Mouse (Mus musculus) hindbrain, embryonic 13.5 days (tissue): Measurements from ENCODE around the gene Apbb1. TPM values are rescaled to one million over a fixed set of nuclear protein-coding genes. Genes with fewer than 3 reads are reported as not detected.
A peak's percentile ranks its signal among the peaks of the same experiment; 100 is the strongest.

ENCODE experiments used
- ATAC-seq: fragments of 200-750 bp; cut with Nextera tagmentation; 2 replicates; pipeline ENCODE4 v1.8.0; 2017; ENCODE audit warnings: moderate TSS enrichment; ENCODE audit not compliant: low FRiP score
- H3K27ac ChIP-seq: fragments of 300-500 bp; sonication (generic); 2 replicates; pipeline ENCODE4 v1.5.1; 2015; ENCODE audit warnings: inconsistent platforms, mild to moderate bottlenecking, moderate library complexity
- H3K27me3 ChIP-seq: fragments of 300-500 bp; sonication (generic); 2 replicates; pipeline ENCODE4 v1.6.1; 2015; ENCODE audit warnings: mild to moderate bottlenecking, inconsistent platforms
- H3K36me3 ChIP-seq: fragments of 300-500 bp; sonication (generic); 2 replicates; pipeline ENCODE4 v1.6.1; 2015; ENCODE audit warnings: mild to moderate bottlenecking, inconsistent platforms
- H3K4me1 ChIP-seq: fragments of 300-500 bp; sonication (generic); replicated peaks from 2 replicates; pipeline ENCODE4 v1.6.1; 2015; ENCODE audit warnings: inconsistent platforms
- H3K4me2 ChIP-seq: fragments of 300-500 bp; sonication (generic); 2 replicates; pipeline ENCODE4 v1.6.1; 2015; ENCODE audit warnings: inconsistent platforms, mild to moderate bottlenecking, moderate library complexity
- H3K4me3 ChIP-seq: fragments of 300-500 bp; sonication (generic); 2 replicates; pipeline ENCODE4 v1.5.1; 2015; ENCODE audit warnings: mild to moderate bottlenecking, inconsistent platforms
- H3K9ac ChIP-seq: fragments of 300-500 bp; sonication (generic); 2 replicates; pipeline ENCODE4 v1.6.1; 2015; ENCODE audit warnings: mild to moderate bottlenecking, inconsistent platforms
- H3K9me3 ChIP-seq: fragments of 300-500 bp; sonication (generic); 2 replicates; pipeline ENCODE4 v1.6.1; 2016; ENCODE audit warnings: inconsistent platforms
- WGBS: fragments of 180-500 bp; shearing (Covaris S2); methylation state at CpG from one replicate; pipeline ENCODE4 v1.1.7; 2015; 5-methylcytosine and 5-hydroxymethylcytosine counted together
- polyA plus RNA-seq: library from polyadenylated mRNA; unstranded; fragments of >200 nt; fragmentation: Nextera tagmentation; extraction: Ambion mirVana; gene quantifications from 2 replicates; pipeline ENCODE4 v1.2.1, GENCODE M21; 2015

Apbb1 gene
- polyA plus RNA-seq, 1 experiment from 2014 or later: 242 TPM

DNA sequence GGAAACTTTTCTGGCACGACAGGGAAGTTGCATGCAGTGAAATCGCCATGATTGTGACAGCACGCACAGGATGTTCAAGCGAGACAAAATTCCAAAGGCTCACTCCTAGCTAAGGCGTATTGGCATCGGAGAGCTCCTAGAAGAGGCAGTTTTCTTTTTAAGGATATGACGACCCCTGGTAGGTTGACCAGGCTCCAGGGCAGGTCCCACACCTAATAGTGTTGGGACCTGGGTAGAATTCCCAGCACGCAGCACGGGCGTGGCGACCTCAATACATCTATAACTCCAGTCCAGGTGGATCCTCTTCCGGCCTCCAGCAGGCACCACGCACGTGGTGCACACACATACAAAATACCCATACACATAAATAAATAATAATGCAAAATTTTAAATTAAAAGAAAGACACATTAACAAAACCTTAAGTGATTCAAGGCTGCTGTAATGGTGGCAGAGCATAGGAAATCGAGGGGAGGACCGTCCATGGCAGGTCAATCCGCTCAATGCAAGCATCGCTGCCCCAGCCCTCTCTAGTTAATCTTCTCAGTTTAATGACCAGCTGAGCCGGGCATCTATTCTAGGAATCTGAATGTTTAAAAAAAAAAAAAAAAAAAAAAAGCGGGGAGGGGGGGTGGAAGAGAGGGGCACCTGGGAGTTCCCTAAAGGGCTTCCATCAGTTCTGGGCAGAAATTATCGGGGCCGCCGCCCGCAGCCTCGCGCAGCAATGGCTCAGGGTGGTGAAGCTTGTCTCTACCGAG lies 27.8 kb downstream of the Apbb1 start:
- H3K4me1 ChIP-seq: peaks cover 30% of the 10 kb centered on the region
- no peaks in the 10 kb centered on the region for H3K27me3 ChIP-seq
- no peaks in the 10 kb centered on the region for H3K9me3 ChIP-seq
- peak; percentile 43 for ATAC-seq
- H3K4me2 ChIP-seq: peak overlapping the region; percentile 81
- WGBS: 33% methylated on average over 26 of the region's 27 CpGs
- peak overlapping the region; percentile 87 for H3K27ac ChIP-seq
- peak overlapping the region; percentile 76 for H3K4me3 ChIP-seq
- H3K9ac ChIP-seq: peak overlapping the region; percentile 86
- H3K36me3 ChIP-seq: peaks cover 15% of the 10 kb centered on the region

DNA sequence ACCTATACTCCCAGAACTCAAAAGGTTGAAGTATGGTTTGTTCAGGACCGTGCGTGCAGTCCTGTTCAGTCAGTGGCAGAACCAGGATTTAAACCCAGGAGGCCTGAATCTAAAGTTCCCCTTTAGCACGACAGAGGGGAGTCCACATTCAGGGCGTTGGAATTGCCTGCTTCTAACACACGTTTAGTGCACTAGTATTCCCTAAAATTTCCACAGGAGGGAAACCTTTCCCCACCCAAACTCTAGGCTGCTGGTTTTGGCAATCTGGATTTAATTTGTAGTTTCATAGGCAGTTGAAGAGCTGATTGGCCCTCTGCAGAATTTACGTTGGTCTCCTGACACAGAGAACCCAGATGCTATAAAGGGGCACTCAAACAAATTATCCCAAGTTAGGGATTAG lies 32.4 kb downstream of the Apbb1 start:
- no peak for ATAC-seq
- Histone ChIP-seq H3K4me2 (no peak overlapping the region), H3K27ac (no peak overlapping the region), H3K27me3 (no peaks in the 10 kb centered on the region), H3K4me1 (peaks cover 6% of the 10 kb centered on the region), H3K4me3 (no peak overlapping the region), H3K36me3 (no peaks in the 10 kb centered on the region), H3K9me3 (no peaks in the 10 kb centered on the region), H3K9ac (no peak overlapping the region)
- 57% methylated on average over 6 of the region's 6 CpGs for WGBS

- no peak for ATAC-seq
- Histone ChIP-seq H3K27me3 (no peaks in the 10 kb centered on the region), H3K9ac (no peak overlapping the region), H3K4me2 (no peak overlapping the region), H3K9me3 (no peaks in the 10 kb centered on the region), H3K27ac (no peak overlapping the region), H3K4me3 (no peak overlapping the region), H3K4me1 (no peaks in the 10 kb centered on the region; the same call in 1 of the 2 replicates), H3K36me3 (no peaks in the 10 kb centered on the region)
- 84% methylated on average over 7 of the region's 7 CpGs for WGBS
Measured at GRCm38 (mm10) chr7:105547970-105548369, 33.5 kb downstream of the Apbb1 start.

DNA sequence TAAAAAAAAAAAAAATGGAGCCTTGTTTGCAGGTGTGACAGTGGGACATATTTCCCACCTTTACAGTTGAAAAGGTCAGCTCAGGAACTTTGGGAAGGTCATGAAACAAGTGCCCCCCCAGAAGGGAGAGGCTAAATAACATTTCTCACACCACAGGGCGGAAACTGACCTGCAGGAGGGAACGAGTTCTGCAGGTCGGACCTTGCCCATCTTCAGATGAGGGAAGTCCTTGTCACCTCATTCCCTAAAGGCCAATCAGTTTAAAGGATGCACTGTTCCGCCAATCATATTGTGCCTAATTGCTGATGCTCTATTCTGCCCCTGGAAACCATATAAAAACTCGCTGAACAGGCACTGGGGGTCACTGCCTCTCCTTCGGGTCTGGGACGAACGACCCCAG lies 35.5 kb downstream of the Apbb1 start:
- no peaks in the 10 kb centered on the region for H3K4me1 ChIP-seq
- H3K9me3 ChIP-seq: no peaks in the 10 kb centered on the region
- no peaks in the 10 kb centered on the region for H3K27me3 ChIP-seq
- WGBS: 74% methylated on average over 8 of the region's 8 CpGs
- H3K4me2 ChIP-seq: no peak overlapping the region
- H3K9ac ChIP-seq: no peak overlapping the region
- H3K36me3 ChIP-seq: no peaks in the 10 kb centered on the region
- H3K4me3 ChIP-seq: no peak overlapping the region
- H3K27ac ChIP-seq: no peak overlapping the region
- no peak for ATAC-seq

- 83% methylated on average over 3 of the region's 3 CpGs for WGBS
- Histone ChIP-seq H3K4me2 (no peak overlapping the region), H3K36me3 (no peaks in the 10 kb centered on the region), H3K4me3 (no peak overlapping the region), H3K9ac (no peak overlapping the region), H3K27me3 (no peaks in the 10 kb centered on the region), H3K27ac (no peak overlapping the region), H3K9me3 (no peaks in the 10 kb centered on the region), H3K4me1 (no peaks in the 10 kb centered on the region)
- no peak for ATAC-seq
Measured at GRCm38 (mm10) chr7:105534162-105534561, 47.3 kb downstream of the Apbb1 start.

GRCm38 (mm10) chr7:105528094-105528493 lies 53.4 kb downstream of the Apbb1 start:
- Histone ChIP-seq H3K4me2 (no peak overlapping the region), H3K9me3 (no peaks in the 10 kb centered on the region), H3K4me1 (no peaks in the 10 kb centered on the region), H3K4me3 (no peak overlapping the region), H3K27ac (no peak overlapping the region), H3K36me3 (no peaks in the 10 kb centered on the region), H3K27me3 (no peaks in the 10 kb centered on the region), H3K9ac (no peak overlapping the region)
- 0 out of 2 replicates have a peak, but pooled peaks have one; percentile 5 for ATAC-seq
- WGBS: 80% methylated on average over 4 of the region's 4 CpGs

GRCm38 (mm10) chr7:105527306-105527937 lies 54.0 kb downstream of the Apbb1 start:
- H3K36me3 ChIP-seq: no peaks in the 10 kb centered on the region
- 61% methylated on average over 1 of the region's 1 CpGs for WGBS
- H3K27ac ChIP-seq: no peak overlapping the region
- peak; percentile 77 for ATAC-seq
- no peak overlapping the region for H3K4me3 ChIP-seq
- no peak overlapping the region for H3K4me2 ChIP-seq
- no peaks in the 10 kb centered on the region for H3K27me3 ChIP-seq
- H3K4me1 ChIP-seq: no peaks in the 10 kb centered on the region
- H3K9ac ChIP-seq: no peak overlapping the region
- no peaks in the 10 kb centered on the region for H3K9me3 ChIP-seq

DNA sequence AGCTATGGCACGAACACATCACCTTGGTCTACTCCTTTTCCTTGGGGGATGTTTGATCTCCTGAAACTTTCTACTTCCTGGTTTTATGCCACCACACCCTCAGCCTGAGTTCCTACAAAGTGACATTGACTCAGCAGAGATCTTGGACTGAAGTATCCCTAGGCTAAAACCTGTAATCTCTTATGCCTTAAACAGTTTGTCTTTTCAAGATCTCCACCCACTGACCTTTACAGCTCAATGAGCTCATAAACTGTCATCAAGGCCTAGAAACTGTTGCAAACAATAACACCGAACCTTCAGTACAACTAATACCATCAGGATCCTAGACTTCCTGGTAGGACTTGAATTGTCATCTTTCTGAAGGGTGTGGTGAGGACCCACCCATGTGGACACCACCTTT lies 57.2 kb downstream of the Apbb1 start:
- 86% methylated on average over 2 of the region's 2 CpGs for WGBS

DNA sequence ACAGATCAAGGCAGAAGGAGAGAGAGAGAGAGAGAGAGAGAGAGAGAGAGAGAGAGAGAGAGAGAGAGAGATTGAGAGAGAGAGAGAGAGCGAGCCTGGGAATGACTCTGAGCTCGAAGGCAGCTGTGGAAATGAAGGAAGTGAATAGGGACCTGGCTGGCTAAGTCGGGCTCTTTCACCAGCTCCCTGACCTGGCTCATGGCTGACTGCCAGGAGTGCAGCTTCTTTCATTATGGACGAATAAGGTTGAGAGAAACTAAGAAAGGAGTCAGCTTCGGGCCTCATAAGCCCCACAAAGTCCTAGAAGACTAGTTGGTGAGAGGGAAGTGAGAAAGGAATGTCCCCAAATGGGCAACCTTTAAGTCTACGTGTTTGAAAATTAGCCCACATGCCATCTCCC lies 61.3 kb downstream of the Apbb1 start:
- no peak overlapping the region for H3K9ac ChIP-seq
- H3K4me1 ChIP-seq: peaks cover 5% of the 10 kb centered on the region; the same call in 1 of the 2 replicates
- no peaks in the 10 kb centered on the region for H3K36me3 ChIP-seq
- no peak overlapping the region for H3K4me3 ChIP-seq
- H3K27ac ChIP-seq: no peak overlapping the region
- no peak for ATAC-seq
- no peaks in the 10 kb centered on the region for H3K9me3 ChIP-seq
- no peaks in the 10 kb centered on the region for H3K27me3 ChIP-seq
- 54% methylated on average over 6 of the region's 6 CpGs for WGBS
- no peak overlapping the region for H3K4me2 ChIP-seq

More for the DNA sequence above, 57.2 kb downstream of the Apbb1 start:
- no peak for ATAC-seq
- no peaks in the 10 kb centered on the region for H3K27me3 ChIP-seq
- H3K4me1 ChIP-seq: no peaks in the 10 kb centered on the region
- no peaks in the 10 kb centered on the region for H3K36me3 ChIP-seq
- no peak overlapping the region for H3K4me2 ChIP-seq
- H3K9ac ChIP-seq: no peak overlapping the region
- H3K4me3 ChIP-seq: no peak overlapping the region
- H3K27ac ChIP-seq: no peak overlapping the region
- no peaks in the 10 kb centered on the region for H3K9me3 ChIP-seq

DNA sequence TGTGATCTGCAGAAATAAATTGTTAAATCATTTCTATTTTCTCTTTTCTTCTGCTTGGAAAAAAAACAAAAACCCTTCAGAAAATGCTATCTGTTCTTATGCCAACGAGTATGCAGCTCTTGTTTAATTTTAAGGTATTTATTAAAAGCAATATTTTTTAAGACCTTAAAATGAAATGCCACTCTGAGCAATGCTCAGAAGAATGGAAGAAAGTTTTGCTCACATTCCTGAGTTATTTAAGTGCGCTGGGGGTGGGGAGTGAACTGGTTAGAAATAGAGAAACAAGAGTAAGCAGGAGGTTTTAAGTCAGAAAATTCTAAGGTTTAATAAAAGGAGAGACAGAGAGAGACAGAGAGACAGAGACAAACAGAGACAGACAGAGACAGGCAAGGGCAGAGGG lies 61.7 kb downstream of the Apbb1 start:
- no peak overlapping the region for H3K4me2 ChIP-seq
- H3K9ac ChIP-seq: no peak overlapping the region
- peaks cover 10% of the 10 kb centered on the region; the same call in 1 of the 2 replicates for H3K4me1 ChIP-seq
- no peaks in the 10 kb centered on the region for H3K27me3 ChIP-seq
- H3K27ac ChIP-seq: no peak overlapping the region
- ATAC-seq: no peak
- no peak overlapping the region for H3K4me3 ChIP-seq
- WGBS: 87% methylated on average over 2 of the region's 2 CpGs
- H3K36me3 ChIP-seq: no peaks in the 10 kb centered on the region
- no peaks in the 10 kb centered on the region for H3K9me3 ChIP-seq

DNA sequence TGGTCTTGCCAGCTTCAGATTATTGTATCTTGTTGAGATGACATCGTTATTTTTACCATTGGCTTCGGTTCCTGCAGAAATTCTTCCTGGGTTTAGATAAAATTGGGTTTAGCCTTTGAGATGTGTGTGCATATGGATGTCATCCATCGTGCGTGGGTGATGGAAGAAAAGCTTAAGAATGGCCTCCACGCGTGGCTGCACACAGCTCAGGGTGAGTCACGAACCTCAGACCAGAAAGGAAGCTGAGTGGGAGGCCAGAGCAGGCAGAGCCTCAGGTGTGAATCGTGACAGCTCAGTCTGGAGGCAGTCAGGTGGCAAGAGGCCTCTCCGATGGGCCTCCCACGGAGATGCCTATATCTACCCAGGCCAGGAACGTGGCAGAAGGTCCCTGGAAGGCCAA lies 62.1 kb downstream of the Apbb1 start:
- Histone ChIP-seq H3K4me1 (peaks cover 12% of the 10 kb centered on the region), H3K4me3 (no peak overlapping the region), H3K27ac (no peak overlapping the region), H3K36me3 (no peaks in the 10 kb centered on the region), H3K4me2 (no peak overlapping the region), H3K27me3 (no peaks in the 10 kb centered on the region), H3K9me3 (no peaks in the 10 kb centered on the region), H3K9ac (no peak overlapping the region)
- no peak for ATAC-seq
- 73% methylated on average over 11 of the region's 11 CpGs for WGBS

DNA sequence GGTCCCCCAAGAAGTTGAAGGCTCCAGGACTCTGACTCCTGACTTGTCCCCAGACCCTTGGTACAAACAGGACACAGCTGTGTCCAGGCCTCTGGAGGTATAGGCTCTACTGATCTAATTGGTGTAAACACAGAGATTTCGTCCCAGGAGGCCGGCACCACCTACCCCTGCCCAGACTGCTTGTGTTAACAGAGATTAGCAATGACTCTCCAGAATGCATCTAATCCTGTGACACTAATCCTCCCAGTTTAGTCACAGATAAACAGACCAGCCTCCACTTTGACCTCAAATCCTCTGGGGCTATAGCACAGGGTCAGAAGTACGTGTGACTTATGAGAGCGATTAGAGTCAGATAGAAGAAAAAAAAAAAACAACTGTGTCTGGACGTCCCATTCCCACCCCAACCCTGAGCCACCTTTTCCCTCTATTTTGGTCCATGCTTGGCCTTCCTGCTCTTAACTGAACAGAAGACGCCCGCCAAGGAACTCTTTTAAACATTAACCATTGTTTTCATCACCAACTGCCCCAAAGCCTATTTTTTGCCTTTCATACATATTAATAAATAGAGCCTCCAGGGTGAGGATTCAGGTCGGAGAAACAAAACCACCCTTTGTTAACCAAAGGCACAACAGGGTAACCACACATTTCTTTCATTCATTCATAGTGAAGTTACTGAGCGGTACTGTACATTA lies 64.6 kb downstream of the Apbb1 start:
- H3K4me1 ChIP-seq: peaks cover 16% of the 10 kb centered on the region

More for the DNA sequence above, 64.6 kb downstream of the Apbb1 start:
- Histone ChIP-seq H3K36me3 (no peaks in the 10 kb centered on the region), H3K4me3 (no peak overlapping the region), H3K27me3 (no peaks in the 10 kb centered on the region), H3K9me3 (no peaks in the 10 kb centered on the region), H3K9ac (no peak overlapping the region), H3K4me2 (no peak overlapping the region), H3K27ac (no peak overlapping the region)
- no peak for ATAC-seq
- 47% methylated on average over 9 of the region's 9 CpGs for WGBS
